Mouse (Mus musculus): ENCODE results near the gene Nhej1. TPM values are rescaled to one million over a fixed set of nuclear protein-coding genes. Genes with fewer than 3 reads are reported as not detected.

The Nhej1 gene
- polyA plus RNA-seq, 1 experiment: 6.3 TPM

- no peak overlapping the region for H3K27ac ChIP-seq (ENCODE audit: insufficient read depth, low read depth, low read length)
- TF ChIP-seq CTCF (IDR thresholded peaks at IDR 0.05; ENCODE audit: low read depth, low read length) (no peak), POLR2A (IDR thresholded peaks at IDR 0.05; ENCODE audit: borderline replicate concordance, low read depth, low read length) (no peak)
- H3K4me1 ChIP-seq (ENCODE audit: control insufficient read depth, insufficient read depth, low read length): no peaks in the 10 kb centered on the region
- no peak overlapping the region for H3K4me3 ChIP-seq (ENCODE audit: insufficient read depth, low read length)
Observed at GRCm38 (mm10) chr1:75027061-75027779, 97.8 kb downstream of the Nhej1 start.

DNA sequence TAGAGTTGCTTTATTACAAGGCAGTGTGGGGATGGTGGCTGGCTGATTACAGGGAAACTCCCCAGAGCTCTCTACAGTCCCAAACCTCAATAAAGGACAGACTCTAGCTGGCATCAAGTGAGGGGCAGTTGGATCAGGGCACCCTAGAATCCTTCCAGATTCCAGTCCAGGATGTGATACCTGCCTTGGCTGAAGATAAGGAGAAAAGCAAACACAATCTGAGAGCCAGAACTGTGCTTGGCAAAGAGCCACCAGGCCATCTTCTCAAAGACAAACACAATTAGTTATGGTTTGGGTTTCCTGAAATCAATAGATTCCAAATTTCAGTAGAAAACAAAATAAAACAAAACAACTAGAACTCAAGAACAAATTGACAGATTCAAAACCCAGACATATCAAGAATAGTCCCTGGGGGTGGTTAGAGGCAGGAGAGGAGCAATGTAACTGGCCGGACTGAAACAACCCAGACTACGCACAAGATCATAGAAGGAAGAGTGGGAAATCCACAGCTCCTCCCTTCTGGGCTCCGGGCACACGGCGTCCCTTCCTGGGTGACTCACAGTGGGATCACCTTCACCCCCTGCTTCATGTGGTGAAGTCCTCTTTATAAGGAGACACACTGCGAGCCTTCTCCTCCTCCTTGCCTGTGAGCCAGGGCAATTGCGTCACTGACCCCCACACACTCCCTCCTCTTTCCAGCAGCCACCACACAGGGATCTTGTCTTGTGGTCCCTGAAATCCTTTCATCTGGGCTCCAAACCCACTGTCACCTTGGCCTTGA, 100.4 kb downstream of the Nhej1 start:
- TF ChIP-seq POLR2A (IDR thresholded peaks at IDR 0.05; ENCODE audit: borderline replicate concordance, low read depth, low read length) (no peak), CTCF (IDR thresholded peaks at IDR 0.05; ENCODE audit: low read depth, low read length) (no peak)

GRCm38 (mm10) chr1:75022216-75022615, 102.8 kb downstream of the Nhej1 start:
- no peaks in the 10 kb centered on the region for H3K4me1 ChIP-seq (ENCODE audit: control insufficient read depth, insufficient read depth, low read length)
- H3K27ac ChIP-seq (ENCODE audit: insufficient read depth, low read depth, low read length): no peak overlapping the region
- H3K4me3 ChIP-seq (ENCODE audit: insufficient read depth, low read length): no peak overlapping the region
- TF ChIP-seq CTCF (IDR thresholded peaks at IDR 0.05; ENCODE audit: low read depth, low read length): no peak
- no peak for TF ChIP-seq POLR2A (IDR thresholded peaks at IDR 0.05; ENCODE audit: borderline replicate concordance, low read depth, low read length)

More for the DNA sequence above, 100.4 kb downstream of the Nhej1 start:
- H3K4me3 ChIP-seq (ENCODE audit: insufficient read depth, low read length): no peak overlapping the region
- H3K4me1 ChIP-seq (ENCODE audit: control insufficient read depth, insufficient read depth, low read length): no peaks in the 10 kb centered on the region
- no peak overlapping the region for H3K27ac ChIP-seq (ENCODE audit: insufficient read depth, low read depth, low read length)

GRCm38 (mm10) chr1:75016846-75017245, 108.2 kb downstream of the Nhej1 start:
- TF ChIP-seq CTCF (IDR thresholded peaks at IDR 0.05; ENCODE audit: low read depth, low read length) (peak; percentile 95), POLR2A (IDR thresholded peaks at IDR 0.05; ENCODE audit: borderline replicate concordance, low read depth, low read length) (no peak)
- no peak overlapping the region for H3K4me3 ChIP-seq (ENCODE audit: insufficient read depth, low read length)
- no peak overlapping the region for H3K27ac ChIP-seq (ENCODE audit: insufficient read depth, low read depth, low read length)
- no peaks in the 10 kb centered on the region for H3K4me1 ChIP-seq (ENCODE audit: control insufficient read depth, insufficient read depth, low read length)

DNA sequence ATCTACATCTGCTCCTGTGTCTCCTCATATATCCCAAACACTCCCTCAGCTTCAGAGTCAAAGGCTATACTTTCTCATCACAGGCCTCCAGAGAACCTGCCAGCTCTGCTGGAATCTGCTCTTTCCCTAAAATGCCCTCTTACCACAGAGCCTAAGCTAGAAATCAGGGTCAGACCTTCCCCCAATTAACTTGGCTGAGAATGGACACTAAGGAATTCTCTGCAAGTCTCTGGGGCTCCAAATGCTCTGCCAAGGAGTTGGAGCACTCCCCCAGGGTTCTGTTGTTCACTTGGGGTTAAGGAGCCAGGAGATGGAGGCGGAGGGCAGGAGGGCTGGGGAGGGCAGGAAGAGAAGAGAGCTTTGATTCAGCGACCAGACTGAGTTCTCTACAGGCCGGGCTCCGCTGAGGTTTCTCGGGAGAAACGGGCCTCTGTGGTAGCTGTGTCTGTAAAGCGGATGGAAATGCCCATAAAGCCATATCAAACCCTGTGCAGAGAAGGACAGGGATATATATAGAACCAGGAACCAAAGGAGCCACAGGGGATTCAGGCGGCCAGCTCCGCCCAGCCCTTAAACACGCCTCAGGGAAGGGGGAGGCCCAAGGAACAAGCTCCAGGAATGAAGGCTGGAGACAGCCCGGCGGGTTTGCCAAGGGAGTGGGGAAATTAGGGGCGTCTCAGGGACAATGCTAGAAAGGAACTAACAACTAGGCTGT, 109.3 kb downstream of the Nhej1 start:
- Histone ChIP-seq H3K4me1 (ENCODE audit: control insufficient read depth, insufficient read depth, low read length) (no peaks in the 10 kb centered on the region), H3K4me3 (ENCODE audit: insufficient read depth, low read length) (no peak overlapping the region), H3K27ac (ENCODE audit: insufficient read depth, low read depth, low read length) (no peak overlapping the region)
- TF ChIP-seq POLR2A (IDR thresholded peaks at IDR 0.05; ENCODE audit: borderline replicate concordance, low read depth, low read length) (no peak), CTCF (IDR thresholded peaks at IDR 0.05; ENCODE audit: low read depth, low read length) (no peak)

- no peaks in the 10 kb centered on the region for H3K4me1 ChIP-seq (ENCODE audit: control insufficient read depth, insufficient read depth, low read length)
- TF ChIP-seq CTCF (IDR thresholded peaks at IDR 0.05; ENCODE audit: low read depth, low read length): no peak
- TF ChIP-seq POLR2A (IDR thresholded peaks at IDR 0.05; ENCODE audit: borderline replicate concordance, low read depth, low read length): no peak
- H3K27ac ChIP-seq (ENCODE audit: insufficient read depth, low read depth, low read length): no peak overlapping the region
- no peak overlapping the region for H3K4me3 ChIP-seq (ENCODE audit: insufficient read depth, low read length)
Observed at GRCm38 (mm10) chr1:75014210-75014845, 110.7 kb downstream of the Nhej1 start.

DNA sequence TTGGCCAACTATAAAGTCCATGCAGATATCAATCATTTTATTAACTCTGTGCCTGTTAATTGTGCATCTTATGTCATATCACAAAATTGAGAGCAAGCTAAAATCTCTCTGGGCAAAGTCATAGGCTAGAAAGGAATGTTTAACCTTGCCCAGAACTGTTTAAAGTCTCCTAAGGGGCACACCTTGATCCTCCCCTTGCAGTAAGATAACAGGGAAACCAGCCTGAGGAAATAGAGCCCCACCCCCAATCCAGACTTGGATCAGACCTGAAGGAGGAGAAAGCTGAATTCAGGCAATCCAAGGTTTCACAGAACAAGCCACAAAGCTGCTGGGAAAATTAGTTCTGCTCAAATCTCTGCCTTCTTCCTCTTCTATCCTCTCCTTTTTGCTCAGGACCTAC, 114.2 kb downstream of the Nhej1 start:
- Histone ChIP-seq H3K27ac (ENCODE audit: insufficient read depth, low read depth, low read length) (no peak overlapping the region), H3K4me1 (ENCODE audit: control insufficient read depth, insufficient read depth, low read length) (no peaks in the 10 kb centered on the region), H3K4me3 (ENCODE audit: insufficient read depth, low read length) (no peak overlapping the region)
- TF ChIP-seq CTCF (IDR thresholded peaks at IDR 0.05; ENCODE audit: low read depth, low read length): no peak
- no peak for TF ChIP-seq POLR2A (IDR thresholded peaks at IDR 0.05; ENCODE audit: borderline replicate concordance, low read depth, low read length)

DNA sequence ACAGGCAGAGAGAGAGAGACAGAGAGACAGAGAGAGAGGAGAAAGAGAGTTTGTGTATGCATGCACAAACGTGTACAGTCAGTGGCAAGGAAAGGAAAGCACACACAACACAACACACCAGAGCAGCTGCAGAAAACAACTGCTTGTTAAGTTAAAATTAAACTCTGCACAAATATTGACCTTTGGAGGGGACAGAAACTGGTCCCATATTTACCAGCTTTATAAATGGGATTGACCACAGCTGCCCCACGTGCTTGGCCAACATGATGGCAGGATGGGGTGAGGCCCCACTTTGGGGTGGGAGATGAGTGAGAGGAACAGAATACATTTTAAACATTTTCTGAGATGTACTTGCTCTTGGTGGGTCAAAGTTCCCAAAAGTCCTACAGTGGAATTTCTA, 114.8 kb downstream of the Nhej1 start:
- Histone ChIP-seq H3K27ac (ENCODE audit: insufficient read depth, low read depth, low read length) (no peak overlapping the region), H3K4me3 (ENCODE audit: insufficient read depth, low read length) (no peak overlapping the region), H3K4me1 (ENCODE audit: control insufficient read depth, insufficient read depth, low read length) (no peaks in the 10 kb centered on the region)
- TF ChIP-seq CTCF (IDR thresholded peaks at IDR 0.05; ENCODE audit: low read depth, low read length): no peak
- no peak for TF ChIP-seq POLR2A (IDR thresholded peaks at IDR 0.05; ENCODE audit: borderline replicate concordance, low read depth, low read length)

DNA sequence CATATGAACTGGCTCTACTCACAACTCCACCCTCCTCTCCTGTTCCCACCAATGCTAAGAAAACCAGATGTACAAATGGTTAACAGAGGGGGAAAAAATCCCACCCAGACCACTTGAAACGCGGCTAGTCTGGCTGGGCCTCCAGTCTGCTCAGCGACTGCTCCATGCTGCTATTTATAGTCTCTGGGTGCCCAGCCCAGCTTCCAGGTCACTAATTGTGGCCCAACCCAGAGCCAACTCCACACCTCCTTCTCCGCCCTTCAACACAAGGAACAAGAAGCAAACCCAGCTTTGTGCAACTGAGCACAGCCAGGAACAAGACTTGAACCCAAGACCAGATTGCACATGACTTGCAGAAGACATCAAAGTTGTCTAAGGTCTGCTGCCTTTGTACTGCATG, 119.0 kb downstream of the Nhej1 start:
- Histone ChIP-seq H3K4me1 (ENCODE audit: control insufficient read depth, insufficient read depth, low read length) (no peaks in the 10 kb centered on the region), H3K4me3 (ENCODE audit: insufficient read depth, low read length) (no peak overlapping the region), H3K27ac (ENCODE audit: insufficient read depth, low read depth, low read length) (no peak overlapping the region)
- TF ChIP-seq POLR2A (IDR thresholded peaks at IDR 0.05; ENCODE audit: borderline replicate concordance, low read depth, low read length): no peak

All from bone marrow macrophage, adult 2 months (primary cell).